Mouse (Mus musculus) intestine, embryonic 14.5 days (tissue): Measurements from ENCODE around the gene Eif1ad. TPM values are rescaled to one million over a fixed set of nuclear protein-coding genes. Genes with fewer than 3 reads are reported as not detected.

ENCODE experiments used
- ATAC-seq: fragments of 200-750 bp; cut with Nextera tagmentation; replicated peaks from 2 replicates; pipeline ENCODE4 v1.8.0; 2017; ENCODE audit warnings: low read depth, moderate number of reproducible peaks, moderate TSS enrichment, moderate library complexity; ENCODE audit not compliant: low FRiP score, low TSS enrichment
- DNase-seq: peaks from one replicate; pipeline ENCODE4 v3.0.0-alpha.2; 2018; ENCODE audit warnings: low spot score
- H3K27ac ChIP-seq: fragments of 300-500 bp; sonication (generic); 2 replicates; pipeline ENCODE4 v1.5.1; 2014; ENCODE audit warnings: low read depth, mild to moderate bottlenecking, control low read depth
- H3K27me3 ChIP-seq: fragments of 300-500 bp; sonication (generic); replicated peaks from 2 replicates; pipeline ENCODE4 v1.6.1; 2014; ENCODE audit warnings: low read length, control low read depth; ENCODE audit not compliant: control insufficient read depth, insufficient read depth
- H3K36me3 ChIP-seq: fragments of 300-500 bp; sonication (generic); 2 replicates; pipeline ENCODE4 v1.6.1; 2014; ENCODE audit warnings: low read length, control low read depth; ENCODE audit not compliant: control insufficient read depth, insufficient read depth
- H3K4me1 ChIP-seq: fragments of 300-500 bp; sonication (generic); replicated peaks from 2 replicates; pipeline ENCODE4 v1.6.1; 2014; ENCODE audit warnings: low read length, control low read depth, mixed read lengths; ENCODE audit not compliant: control insufficient read depth, insufficient read depth
- H3K4me2 ChIP-seq: fragments of 300-500 bp; sonication (generic); 2 replicates; pipeline ENCODE4 v1.6.1; 2014; ENCODE audit warnings: low read length
- H3K4me3 ChIP-seq: fragments of 300-500 bp; sonication (generic); 2 replicates; pipeline ENCODE4 v1.5.1; 2014; ENCODE audit warnings: low read depth, low read length, control low read depth, mixed read lengths
- H3K9ac ChIP-seq: fragments of 300-500 bp; sonication (generic); 2 replicates; pipeline ENCODE4 v1.6.1; 2014; ENCODE audit warnings: mild to moderate bottlenecking, low read length
- H3K9me3 ChIP-seq: fragments of 300-500 bp; sonication (generic); 2 replicates; pipeline ENCODE4 v1.6.1; 2016; ENCODE audit warnings: low read length, control low read depth; ENCODE audit not compliant: control insufficient read depth
- WGBS: fragments of 180-500 bp; shearing (Covaris S2); extraction: QIAGEN DNeasy Blood & Tissue Kit; methylation state at CpG from one replicate; pipeline ENCODE4 v1.1.7; 2014; 5-methylcytosine and 5-hydroxymethylcytosine counted together
- polyA plus RNA-seq: library from polyadenylated mRNA; unstranded; fragments of >200 nt; fragmentation: Nextera tagmentation; extraction: Ambion mirVana; gene quantifications from 2 replicates; pipeline ENCODE4 v1.2.1, GENCODE M21; 2014

Gene Eif1ad
- polyA plus RNA-seq, 1 experiment from 2014 or later, result 55.4 TPM

DNA sequence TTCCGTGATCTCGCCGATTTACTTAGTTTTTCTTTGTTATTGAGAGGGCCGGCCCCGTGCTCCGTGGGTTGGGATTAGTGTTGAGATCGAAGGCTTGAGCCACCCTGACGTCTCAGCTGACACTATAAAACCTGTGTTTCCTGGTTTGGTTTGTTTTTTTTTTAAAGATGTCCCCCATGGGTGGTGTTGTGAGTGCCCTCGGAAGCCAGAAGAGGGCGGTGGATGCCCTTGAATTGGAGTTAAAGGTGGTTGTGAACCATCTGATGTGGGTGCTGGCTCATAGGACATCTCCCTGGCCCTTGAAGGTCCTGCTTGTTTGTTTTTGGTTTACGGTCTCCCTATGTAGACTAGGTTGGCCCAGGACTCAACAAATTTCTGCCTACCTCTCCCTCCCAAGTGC, 914 bp downstream of the Eif1ad start:
- Histone ChIP-seq H3K4me1 (peaks cover 17% of the 10 kb centered on the region), H3K27ac (peak overlapping the region; percentile 96), H3K9ac (peak overlapping the region; percentile 77), H3K27me3 (no peaks in the 10 kb centered on the region), H3K4me3 (peak overlapping the region; percentile 100), H3K4me2 (peak overlapping the region; percentile 69), H3K36me3 (peaks cover 62% of the 10 kb centered on the region), H3K9me3 (no peaks in the 10 kb centered on the region)
- no peak for DNase-seq
- WGBS, result 8% methylated on average over 11 of the region's 11 CpGs
- ATAC-seq, result no peak

DNA sequence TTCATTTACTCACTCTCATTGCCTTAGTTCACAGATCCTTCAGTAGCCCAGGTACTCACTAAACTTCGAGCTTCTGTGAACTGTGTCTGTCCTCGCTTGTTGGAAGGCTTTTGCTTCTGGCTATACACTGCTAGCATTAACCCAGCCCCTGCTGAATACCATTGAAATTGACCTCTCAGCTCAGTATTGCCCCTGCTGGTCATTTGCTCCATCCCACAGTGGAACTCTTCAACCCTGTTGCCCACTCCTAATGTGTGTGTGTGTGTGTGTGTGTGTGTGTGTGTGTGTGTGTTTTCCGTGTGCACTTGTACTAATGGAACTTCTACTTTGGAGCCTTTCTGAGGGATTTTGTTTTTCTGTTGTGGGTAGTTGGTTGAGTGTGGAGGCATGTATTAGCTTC, 4.4 kb downstream of the Eif1ad start:
- Histone ChIP-seq H3K27ac (no peak overlapping the region), H3K36me3 (peaks cover 53% of the 10 kb centered on the region), H3K4me2 (no peak overlapping the region), H3K9ac (no peak overlapping the region), H3K27me3 (no peaks in the 10 kb centered on the region), H3K4me1 (peaks cover 10% of the 10 kb centered on the region), H3K9me3 (no peaks in the 10 kb centered on the region), H3K4me3 (no peak overlapping the region)
- ATAC-seq (no peak), DNase-seq (no peak)
- 89% methylated on average over 3 of the region's 3 CpGs for WGBS

DNA sequence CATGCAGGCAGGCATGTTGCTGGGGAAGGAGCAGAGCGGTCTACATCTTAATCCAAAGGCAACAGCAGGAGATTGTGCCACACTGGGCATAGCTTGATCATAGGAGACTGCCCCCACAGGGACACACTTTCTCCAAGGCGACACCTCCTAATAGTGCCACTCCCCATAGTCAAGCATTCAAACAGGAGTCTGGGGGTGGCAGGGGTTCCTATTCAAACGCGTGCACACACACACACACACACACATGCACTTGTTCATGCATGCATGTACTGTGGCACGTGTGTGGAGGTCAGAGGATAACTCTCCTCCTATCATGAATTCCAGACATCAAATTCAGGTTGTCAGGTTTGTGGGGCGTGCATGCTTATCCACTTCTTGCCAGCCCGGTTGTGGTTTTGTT, 6.2 kb downstream of the Eif1ad start:
- no peak overlapping the region for H3K27ac ChIP-seq
- no peak overlapping the region for H3K4me2 ChIP-seq
- H3K36me3 ChIP-seq, result peaks cover 58% of the 10 kb centered on the region
- WGBS, result 94% methylated on average over 7 of the region's 7 CpGs
- DNase-seq, result no peak
- no peak for ATAC-seq
- H3K4me3 ChIP-seq, result no peak overlapping the region
- no peak overlapping the region for H3K9ac ChIP-seq
- H3K4me1 ChIP-seq, result peaks cover 8% of the 10 kb centered on the region
- H3K9me3 ChIP-seq, result no peaks in the 10 kb centered on the region
- no peaks in the 10 kb centered on the region for H3K27me3 ChIP-seq

DNA sequence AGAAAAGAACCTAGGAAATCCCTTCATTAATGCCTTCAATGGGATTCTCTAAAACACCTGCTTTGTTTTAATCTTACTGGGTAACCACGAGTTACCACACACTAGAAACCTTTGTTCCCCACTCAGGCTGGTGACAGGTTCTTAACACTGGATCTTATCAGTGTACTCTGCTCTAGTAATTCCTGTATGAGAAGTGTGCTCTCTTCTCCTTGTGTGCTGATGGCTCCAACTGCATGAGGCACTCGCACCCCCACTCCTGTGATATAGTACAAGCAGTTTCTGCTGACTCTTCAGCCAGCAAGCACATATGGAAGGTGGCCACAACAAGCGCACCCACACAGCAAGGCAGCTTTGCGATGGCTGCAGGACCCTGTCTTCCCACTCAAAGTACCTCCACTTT, 7.6 kb downstream of the Eif1ad start:
- no peaks in the 10 kb centered on the region for H3K27me3 ChIP-seq
- no peaks in the 10 kb centered on the region for H3K9me3 ChIP-seq
- H3K4me3 ChIP-seq, result no peak overlapping the region
- H3K27ac ChIP-seq, result no peak overlapping the region
- no peak for ATAC-seq
- no peak for DNase-seq
- no peak overlapping the region for H3K4me2 ChIP-seq
- 89% methylated on average over 4 of the region's 4 CpGs for WGBS
- no peak overlapping the region for H3K9ac ChIP-seq
- H3K4me1 ChIP-seq, result no peaks in the 10 kb centered on the region
- H3K36me3 ChIP-seq, result peaks cover 59% of the 10 kb centered on the region

DNA sequence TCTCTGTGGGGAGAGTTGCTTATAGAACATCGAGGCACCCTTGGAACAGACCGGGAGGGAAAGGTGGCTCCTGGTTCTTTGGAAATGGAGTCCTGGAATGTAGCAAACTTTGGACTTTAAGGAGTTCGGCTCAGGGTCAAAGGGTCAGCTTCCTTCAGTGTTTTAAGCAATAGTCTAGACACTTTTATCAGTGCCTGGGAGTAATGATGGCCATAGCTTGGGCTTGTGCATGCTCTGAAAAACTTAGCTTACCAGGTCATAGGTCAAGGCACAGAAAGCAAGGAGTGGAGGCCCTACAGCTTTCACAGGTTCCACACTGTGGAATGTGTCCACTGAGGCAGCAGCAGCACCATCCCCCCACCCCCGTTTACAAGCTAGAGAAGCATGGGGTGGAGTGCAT, 8.2 kb downstream of the Eif1ad start:
- WGBS, result 63% methylated on average over 4 of the region's 4 CpGs
- Histone ChIP-seq H3K4me3 (no peak overlapping the region), H3K9me3 (no peaks in the 10 kb centered on the region), H3K36me3 (peaks cover 59% of the 10 kb centered on the region), H3K4me2 (no peak overlapping the region), H3K4me1 (no peaks in the 10 kb centered on the region), H3K27me3 (no peaks in the 10 kb centered on the region), H3K9ac (no peak overlapping the region), H3K27ac (no peak overlapping the region)
- ATAC-seq (no peak), DNase-seq (no peak)

DNA sequence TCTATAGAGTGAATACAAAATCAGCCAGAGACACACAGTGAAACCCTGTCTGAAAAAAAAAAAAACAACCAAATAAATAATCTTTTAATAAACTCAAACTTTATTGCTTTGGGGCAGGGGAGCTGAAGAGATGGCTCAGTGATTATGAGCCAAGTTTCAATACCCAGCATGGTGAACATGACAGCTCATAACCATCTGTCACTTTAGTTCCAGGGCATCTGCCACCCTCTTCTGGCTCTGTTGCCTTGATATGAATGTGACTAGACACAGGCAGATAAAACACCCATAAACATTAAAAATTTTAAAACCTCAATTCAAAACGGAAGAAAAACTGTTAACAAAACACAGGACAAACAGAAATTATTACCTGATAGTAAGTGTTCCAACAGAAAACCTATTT, 10.9 kb downstream of the Eif1ad start:
- peaks cover 62% of the 10 kb centered on the region for H3K36me3 ChIP-seq
- H3K4me1 ChIP-seq, result no peaks in the 10 kb centered on the region
- 87% methylated on average over 1 of the region's 1 CpGs for WGBS
- no peak overlapping the region for H3K4me2 ChIP-seq
- DNase-seq, result no peak
- H3K4me3 ChIP-seq, result no peak overlapping the region
- ATAC-seq, result no peak
- H3K9me3 ChIP-seq, result no peaks in the 10 kb centered on the region
- no peak overlapping the region for H3K27ac ChIP-seq
- no peaks in the 10 kb centered on the region for H3K27me3 ChIP-seq
- no peak overlapping the region for H3K9ac ChIP-seq

DNA sequence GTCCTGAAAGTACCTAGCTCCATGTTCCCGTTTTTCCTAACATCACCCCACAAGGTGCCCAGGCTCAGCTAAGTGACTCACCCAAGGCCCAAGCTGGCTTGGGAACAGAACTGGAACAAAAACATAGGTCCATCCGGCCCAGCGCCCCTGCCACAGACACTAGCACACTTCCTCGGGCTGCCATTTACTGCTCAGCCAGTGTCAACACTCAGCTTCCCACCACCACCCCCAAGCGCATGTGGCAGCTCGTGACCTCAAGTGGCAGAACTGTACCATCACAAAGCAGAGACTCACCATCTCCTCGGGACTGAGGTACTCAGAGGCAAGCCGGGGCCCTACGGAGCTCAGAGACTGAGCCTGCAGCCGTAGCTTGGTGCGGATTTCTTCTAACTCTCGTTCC, 16.8 kb downstream of the Eif1ad start:
- WGBS, result 95% methylated on average over 12 of the region's 12 CpGs

DNA sequence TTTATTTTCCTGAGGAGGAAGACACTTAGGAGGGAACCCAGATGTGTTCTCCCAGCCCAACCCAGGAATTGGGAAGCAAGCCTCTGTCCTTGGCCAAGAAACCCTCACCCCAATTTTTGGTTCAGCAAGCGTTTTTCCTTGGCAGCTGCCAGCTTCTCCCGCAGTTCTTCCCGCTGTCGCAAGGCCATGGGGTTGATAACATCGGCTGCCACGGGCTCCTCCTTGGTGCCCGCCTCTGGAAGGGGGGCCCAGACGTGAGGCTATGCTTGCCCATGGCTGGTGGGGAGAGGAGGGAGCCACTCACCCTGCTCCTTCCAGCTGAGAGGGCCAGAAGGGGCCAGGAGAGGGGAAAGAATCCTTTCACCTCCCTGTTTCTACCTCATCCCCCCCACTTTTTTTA, 18.2 kb downstream of the Eif1ad start:
- no peak for ATAC-seq
- no peak overlapping the region for H3K4me3 ChIP-seq
- H3K36me3 ChIP-seq, result peaks cover 58% of the 10 kb centered on the region
- no peak for DNase-seq
- no peak overlapping the region for H3K27ac ChIP-seq
- peaks cover 18% of the 10 kb centered on the region for H3K4me1 ChIP-seq
- no peaks in the 10 kb centered on the region for H3K27me3 ChIP-seq
- H3K4me2 ChIP-seq, result no peak overlapping the region
- WGBS, result 91% methylated on average over 8 of the region's 8 CpGs
- no peak overlapping the region for H3K9ac ChIP-seq
- no peaks in the 10 kb centered on the region for H3K9me3 ChIP-seq

More for the DNA sequence above, 16.8 kb downstream of the Eif1ad start:
- no peak for DNase-seq
- Histone ChIP-seq H3K27me3 (no peaks in the 10 kb centered on the region), H3K27ac (no peak overlapping the region), H3K9ac (no peak overlapping the region), H3K4me2 (no peak overlapping the region), H3K36me3 (peaks cover 70% of the 10 kb centered on the region), H3K4me3 (no peak overlapping the region), H3K4me1 (peaks cover 13% of the 10 kb centered on the region), H3K9me3 (no peaks in the 10 kb centered on the region)
- no peak for ATAC-seq

DNA sequence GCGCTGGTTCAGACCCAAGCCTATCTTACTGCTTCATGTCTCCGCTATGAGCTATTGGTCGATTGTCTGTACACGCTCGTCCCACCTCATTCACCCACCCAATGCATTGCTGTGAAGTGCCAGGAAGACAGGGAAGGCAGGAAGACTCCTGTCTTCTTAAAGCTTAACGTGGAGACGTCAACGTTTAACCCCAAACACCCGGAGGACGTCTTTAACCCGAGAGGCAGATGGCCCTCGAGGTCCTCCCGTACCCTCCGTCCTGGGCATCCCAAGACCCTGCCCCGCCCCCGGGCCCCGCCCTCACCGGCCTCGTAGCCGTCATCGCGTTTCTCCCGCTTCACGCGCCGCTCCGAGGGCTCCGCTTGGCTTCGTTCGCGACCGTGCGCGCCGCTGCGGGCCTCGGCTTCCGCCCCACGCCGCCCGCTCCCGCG, 21.5 kb downstream of the Eif1ad start:
- Histone ChIP-seq H3K9ac (peak overlapping the region; percentile 87), H3K27ac (peak overlapping the region; percentile 78), H3K4me2 (peak overlapping the region; percentile 88), H3K27me3 (no peaks in the 10 kb centered on the region), H3K4me1 (peaks cover 26% of the 10 kb centered on the region), H3K36me3 (peaks cover 25% of the 10 kb centered on the region), H3K4me3 (peak overlapping the region; percentile 99), H3K9me3 (no peaks in the 10 kb centered on the region)
- WGBS, result under 1% methylated on average over 43 of the region's 43 CpGs
- ATAC-seq (peak; percentile 39; the same call in 1 of the 2 replicates), DNase-seq (no peak)
